Mouse (Mus musculus) midbrain, postnatal 0 days (tissue): ENCODE data around the gene Foxk2. TPM values are rescaled to one million over a fixed set of nuclear protein-coding genes. Genes with fewer than 3 reads are reported as not detected.
"Not testable (repeated sequence)": the region's sequence is repeated elsewhere in the genome, so short reads cannot be mapped to it uniquely, and the experiment has no call there.

Source experiments
- ATAC-seq: fragments of 200-750 bp; cut with Nextera tagmentation; 2 replicates; pipeline ENCODE4 v1.8.0; 2017; ENCODE audit warnings: moderate number of reproducible peaks, mild to moderate bottlenecking, moderate TSS enrichment, moderate library complexity; ENCODE audit not compliant: low FRiP score
- DNase-seq: peaks from one replicate; pipeline ENCODE4 v3.0.0-alpha.2; 2015; ENCODE audit warnings: low spot score
- H3K27ac ChIP-seq: fragments of 300-500 bp; sonication (generic); 2 replicates; pipeline ENCODE4 v1.5.1; 2014; ENCODE audit warnings: low read depth, mild to moderate bottlenecking, low read length, mixed read lengths
- H3K27me3 ChIP-seq: fragments of 300-500 bp; sonication (generic); 2 replicates; pipeline ENCODE4 v1.6.1; 2014; ENCODE audit warnings: low read length, control low read depth, mixed read lengths; ENCODE audit not compliant: insufficient read depth
- H3K36me3 ChIP-seq: fragments of 300-500 bp; sonication (generic); 2 replicates; pipeline ENCODE4 v1.6.1; 2014; ENCODE audit warnings: low read length, control low read depth, mixed read lengths; ENCODE audit not compliant: insufficient read depth
- H3K4me1 ChIP-seq: fragments of 300-500 bp; sonication (generic); 2 replicates; pipeline ENCODE4 v1.6.1; 2014; ENCODE audit warnings: mild to moderate bottlenecking, control low read depth, antibody characterized with exemption, low read length, mixed read lengths; ENCODE audit not compliant: insufficient read depth
- H3K4me2 ChIP-seq: fragments of 300-500 bp; sonication (generic); 2 replicates; pipeline ENCODE4 v1.6.1; 2014; ENCODE audit warnings: low read depth, mild to moderate bottlenecking, low read length, mixed read lengths; ENCODE audit not compliant: poor library complexity, severe bottlenecking
- H3K4me3 ChIP-seq: fragments of 300-500 bp; sonication (generic); 2 replicates; pipeline ENCODE4 v1.5.1; 2014; ENCODE audit warnings: low read depth, mild to moderate bottlenecking, low read length, moderate library complexity
- H3K9ac ChIP-seq: fragments of 300-500 bp; sonication (generic); replicated peaks from 2 replicates; pipeline ENCODE4 v1.6.1; 2014; ENCODE audit warnings: mild to moderate bottlenecking, low read length, moderate library complexity, mixed read lengths; ENCODE audit not compliant: poor library complexity, severe bottlenecking
- H3K9me3 ChIP-seq: fragments of 300-500 bp; sonication (generic); 2 replicates; pipeline ENCODE4 v1.6.1; 2016; ENCODE audit warnings: low read length, control low read depth
- CTCF ChIP-seq: IDR thresholded peaks from 2 replicates; pipeline ENCODE4 v1.5.1; 2016; ENCODE audit warnings: antibody characterized with exemption, mild to moderate bottlenecking
- WGBS: fragments of 180-500 bp; shearing (Covaris S2); extraction: QIAGEN DNeasy Blood & Tissue Kit; methylation state at CpG from one replicate; pipeline ENCODE4 v1.1.7; 2014; 5-methylcytosine and 5-hydroxymethylcytosine counted together
- polyA plus RNA-seq: library from polyadenylated mRNA; unstranded; fragments of >200 nt; fragmentation: Nextera tagmentation; extraction: Ambion mirVana; gene quantifications from 2 replicates; pipeline ENCODE4 v1.2.1, GENCODE M21; 2015
- total RNA-seq: library from RNA; depleted of rRNA; stranded (reverse); fragments of >200 nt; gene quantifications from 2 replicates; pipeline ENCODE4 v1.2.3, GENCODE M21; 2014

Foxk2 gene
- total and polyA plus RNA-seq, 2 experiments from 2014 or later = 13.2 to 92.9 TPM

DNA sequence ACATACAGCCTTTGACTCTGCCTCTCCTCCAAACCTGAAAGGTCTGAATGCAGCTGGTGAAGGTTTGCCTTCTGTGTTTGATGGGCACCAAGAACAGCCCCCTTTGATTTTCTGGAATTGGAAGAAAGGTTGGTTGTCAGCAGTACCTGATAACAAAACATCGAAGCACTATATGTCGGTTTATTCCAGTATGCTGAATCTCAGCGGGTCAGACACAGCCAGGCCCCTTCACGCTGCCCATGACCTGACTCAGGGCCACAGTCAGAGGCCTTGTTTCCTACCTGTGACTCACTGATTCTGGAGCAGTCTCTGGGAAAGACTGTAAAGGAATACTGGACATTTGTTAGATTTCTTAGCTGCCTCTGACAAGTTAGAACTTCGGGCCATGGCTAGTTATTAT, 35.0 kb downstream of the Foxk2 start:
- Histone ChIP-seq H3K4me1 (no peaks in the 10 kb centered on the region), H3K36me3 (peaks cover 42% of the 10 kb centered on the region), H3K27ac (no peak overlapping the region), H3K4me3 (no peak overlapping the region), H3K9ac (no peak overlapping the region), H3K9me3 (no peaks in the 10 kb centered on the region), H3K4me2 (no peak overlapping the region), H3K27me3 (no peaks in the 10 kb centered on the region)
- no peak for TF ChIP-seq CTCF
- 98% methylated on average over 5 of the region's 5 CpGs for WGBS
- DNase-seq (no peak), ATAC-seq (no peak)

DNA sequence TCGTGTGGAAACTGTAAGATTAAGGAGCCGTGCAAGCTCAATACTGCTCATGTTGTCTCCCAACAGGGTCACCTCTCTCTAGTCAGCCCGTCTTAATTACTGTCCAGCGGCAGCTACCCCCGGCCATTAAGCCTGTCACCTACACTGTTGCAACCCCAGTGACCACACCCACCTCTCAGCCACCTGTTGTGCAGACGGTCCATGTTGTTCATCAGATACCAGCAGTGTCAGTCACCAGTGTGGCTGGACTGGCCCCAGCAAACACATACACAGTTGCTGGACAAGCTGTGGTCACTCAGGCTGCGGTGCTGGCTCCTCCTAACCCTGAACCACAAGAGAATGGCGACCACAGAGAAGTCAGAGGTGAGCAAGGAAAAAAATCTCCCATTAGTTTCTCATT, 38.7 kb downstream of the Foxk2 start:
- ATAC-seq (no peak), DNase-seq (no peak)
- WGBS = 94% methylated on average over 8 of the region's 8 CpGs
- Histone ChIP-seq H3K4me1 (no peaks in the 10 kb centered on the region), H3K4me3 (no peak overlapping the region), H3K27ac (no peak overlapping the region), H3K27me3 (no peaks in the 10 kb centered on the region), H3K4me2 (no peak overlapping the region), H3K9me3 (no peaks in the 10 kb centered on the region), H3K9ac (no peak overlapping the region), H3K36me3 (peaks cover 53% of the 10 kb centered on the region)
- TF ChIP-seq CTCF = no peak

DNA sequence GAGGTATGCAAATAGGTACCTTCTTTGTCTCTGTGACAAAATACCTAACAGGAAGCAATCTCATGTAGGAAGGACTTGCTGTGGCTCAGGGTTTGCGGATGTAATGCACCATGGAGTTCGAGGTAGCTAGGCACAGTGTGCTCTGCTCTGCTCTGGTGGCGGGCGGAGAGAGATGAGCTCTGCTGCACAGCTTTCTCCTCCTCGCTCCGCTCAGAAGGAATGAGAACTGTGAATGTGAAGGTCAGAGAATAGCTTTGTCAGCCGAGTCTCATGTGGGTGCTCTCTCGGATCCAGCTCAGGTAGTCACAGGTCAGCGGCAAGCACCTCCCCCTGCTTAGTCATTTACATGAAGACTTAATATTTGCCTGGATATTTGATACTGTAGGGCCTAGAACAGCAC, 40.5 kb downstream of the Foxk2 start:
- Histone ChIP-seq H3K9me3 (no peaks in the 10 kb centered on the region), H3K27ac (no peak overlapping the region), H3K4me2 (no peak overlapping the region), H3K27me3 (no peaks in the 10 kb centered on the region), H3K4me1 (no peaks in the 10 kb centered on the region), H3K9ac (no peak overlapping the region), H3K4me3 (no peak overlapping the region), H3K36me3 (peaks cover 59% of the 10 kb centered on the region)
- DNase-seq (no peak), ATAC-seq (no peak)
- WGBS = 92% methylated on average over 9 of the region's 9 CpGs
- no peak for TF ChIP-seq CTCF

DNA sequence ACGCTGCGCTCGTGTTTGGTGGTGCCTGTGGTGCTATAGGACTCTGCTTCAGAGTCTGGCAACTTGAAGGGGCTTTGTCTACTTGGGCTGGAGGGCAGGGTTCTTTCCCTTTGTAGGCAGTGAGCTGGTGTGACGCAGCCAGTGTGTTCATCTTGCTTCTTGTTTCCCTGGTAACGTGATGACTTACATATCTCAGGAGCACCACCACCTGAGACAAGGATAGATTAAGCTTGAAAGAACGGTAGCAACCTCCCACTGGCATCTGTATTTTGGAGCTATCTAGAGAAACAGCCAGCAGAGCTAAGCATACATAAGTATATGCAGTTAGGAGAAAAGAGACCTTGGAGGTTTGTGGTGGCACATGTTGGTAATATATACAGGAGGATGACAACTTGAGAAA, 45.6 kb downstream of the Foxk2 start:
- H3K27ac ChIP-seq = no peak overlapping the region
- no peak overlapping the region for H3K4me2 ChIP-seq
- 85% methylated on average over 6 of the region's 6 CpGs for WGBS
- no peak for TF ChIP-seq CTCF
- no peaks in the 10 kb centered on the region; the same call in 1 of the 2 replicates for H3K9me3 ChIP-seq
- H3K4me3 ChIP-seq = no peak overlapping the region
- H3K9ac ChIP-seq = no peak overlapping the region
- DNase-seq (no peak), ATAC-seq (no peak)
- no peaks in the 10 kb centered on the region for H3K4me1 ChIP-seq
- H3K36me3 ChIP-seq = peaks cover 48% of the 10 kb centered on the region
- H3K27me3 ChIP-seq = no peaks in the 10 kb centered on the region

DNA sequence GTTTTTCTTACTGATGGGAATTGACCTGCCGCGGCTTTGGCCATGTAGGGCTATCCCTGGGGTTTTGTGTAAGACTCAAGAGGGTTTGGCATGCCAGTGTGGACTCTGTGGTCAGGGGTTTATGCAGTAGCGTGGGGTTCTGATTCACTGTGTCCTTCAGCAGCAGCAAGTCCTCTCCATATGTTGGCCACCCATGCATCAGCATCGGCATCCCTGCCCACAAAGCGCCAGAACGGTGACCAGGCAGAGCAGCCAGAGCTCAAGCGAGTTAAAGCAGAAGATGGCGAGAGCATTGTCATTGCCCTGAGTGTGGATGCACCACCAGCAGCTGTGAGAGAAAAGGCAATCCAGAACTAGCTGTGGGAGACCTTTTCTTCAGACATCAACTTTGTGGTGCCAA, 46.8 kb downstream of the Foxk2 start:
- no peak overlapping the region for H3K4me2 ChIP-seq
- H3K4me1 ChIP-seq = no peaks in the 10 kb centered on the region
- DNase-seq = no peak
- H3K9me3 ChIP-seq = no peaks in the 10 kb centered on the region; the same call in 1 of the 2 replicates
- no peak overlapping the region for H3K4me3 ChIP-seq
- no peaks in the 10 kb centered on the region for H3K27me3 ChIP-seq
- H3K36me3 ChIP-seq = peaks cover 47% of the 10 kb centered on the region
- no peak overlapping the region for H3K9ac ChIP-seq
- no peak for ATAC-seq
- WGBS = 96% methylated on average over 8 of the region's 8 CpGs
- no peak for TF ChIP-seq CTCF
- no peak overlapping the region for H3K27ac ChIP-seq

DNA sequence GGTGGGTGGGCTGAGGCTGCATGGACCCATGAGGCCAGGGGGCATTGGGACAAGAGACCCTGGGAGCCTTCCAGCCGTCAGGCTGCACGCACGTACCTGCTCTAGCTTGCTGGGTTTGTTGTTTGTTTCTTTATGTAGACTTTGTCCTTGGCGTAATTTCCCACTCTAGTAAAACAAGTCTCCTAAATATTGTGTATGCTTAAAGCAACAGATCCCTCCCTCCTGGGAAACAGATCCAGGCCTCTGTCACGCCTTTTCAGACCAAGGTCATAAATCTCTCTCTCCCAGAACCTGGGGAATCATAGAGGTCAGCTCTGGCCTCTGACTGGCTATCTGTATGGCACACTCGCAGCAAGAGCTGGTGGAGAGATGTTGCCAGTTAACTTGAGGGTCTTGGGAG, 47.9 kb downstream of the Foxk2 start:
- H3K4me2 ChIP-seq, ATAC-seq, H3K4me1 ChIP-seq, DNase-seq, H3K9ac ChIP-seq, H3K4me3 ChIP-seq, H3K27ac ChIP-seq, H3K27me3 ChIP-seq, H3K9me3 ChIP-seq: not testable (repeated sequence)
- WGBS = 92% methylated on average over 6 of the region's 6 CpGs
- H3K36me3 ChIP-seq = peaks cover 43% of the 10 kb centered on the region
